Mouse (Mus musculus) kidney, postnatal 0 days (tissue): ENCODE results near the gene Sik1. TPM values are rescaled to one million over a fixed set of nuclear protein-coding genes. Genes with fewer than 3 reads are reported as not detected.

Source experiments
- ATAC-seq: fragments of 200-750 bp; cut with Nextera tagmentation; replicated peaks from 2 replicates; pipeline ENCODE4 v1.8.0; 2017; ENCODE audit warnings: low read depth, moderate number of reproducible peaks, moderate TSS enrichment, moderate library complexity; ENCODE audit not compliant: low FRiP score
- DNase-seq: peaks from one replicate; pipeline ENCODE4 v3.0.0-alpha.2; 2016; ENCODE audit warnings: low spot score
- H3K27ac ChIP-seq: fragments of 300-500 bp; sonication (generic); 2 replicates; pipeline ENCODE4 v1.5.1; 2014; ENCODE audit warnings: mild to moderate bottlenecking
- H3K27me3 ChIP-seq: fragments of 300-500 bp; sonication (generic); 2 replicates; pipeline ENCODE4 v1.6.1; 2014; ENCODE audit warnings: low read length, mixed read lengths; ENCODE audit not compliant: insufficient read depth
- H3K36me3 ChIP-seq: fragments of 300-500 bp; sonication (generic); 2 replicates; pipeline ENCODE4 v1.6.1; 2014; ENCODE audit warnings: low read length, mixed read lengths; ENCODE audit not compliant: insufficient read depth
- H3K4me1 ChIP-seq: fragments of 300-500 bp; sonication (generic); replicated peaks from 2 replicates; pipeline ENCODE4 v1.6.1; 2014; ENCODE audit warnings: antibody characterized with exemption, low read length, mixed read lengths; ENCODE audit not compliant: insufficient read depth
- H3K4me2 ChIP-seq: fragments of 300-500 bp; sonication (generic); 2 replicates; pipeline ENCODE4 v1.6.1; 2014; ENCODE audit warnings: mild to moderate bottlenecking, low read length, moderate library complexity, mixed read lengths
- H3K4me3 ChIP-seq: fragments of 300-500 bp; sonication (generic); replicated peaks from 2 replicates; pipeline ENCODE4 v1.5.1; 2014; ENCODE audit warnings: low read depth, low read length
- H3K9ac ChIP-seq: fragments of 300-500 bp; sonication (generic); 2 replicates; pipeline ENCODE4 v1.6.1; 2014; ENCODE audit warnings: low read depth, low read length
- H3K9me3 ChIP-seq: fragments of 300-500 bp; sonication (generic); replicated peaks from 2 replicates; pipeline ENCODE4 v1.6.1; 2016; ENCODE audit warnings: low read length, inconsistent platforms, mixed read lengths
- CTCF ChIP-seq: IDR thresholded peaks from 2 replicates; pipeline ENCODE4 v1.5.1; 2016; ENCODE audit warnings: antibody characterized with exemption, low read depth, mild to moderate bottlenecking, moderate library complexity
- whole genome bisulfite sequencing: fragments of 180-500 bp; shearing (Covaris S2); extraction: QIAGEN DNeasy Blood & Tissue Kit; methylation state at CpG from one replicate; pipeline ENCODE4 v1.1.7; 2014; 5-methylcytosine and 5-hydroxymethylcytosine counted together
- polyA plus RNA-seq: library from polyadenylated mRNA; unstranded; fragments of >200 nt; fragmentation: Nextera tagmentation; extraction: Ambion mirVana; gene quantifications from 2 replicates; pipeline ENCODE4 v1.2.1, GENCODE M21; 2015

The Sik1 gene
- polyA plus RNA-seq, 1 experiment from 2014 or later = 17.2 TPM

GRCm38 (mm10) chr17:31808082-31808875 is 47.3 kb downstream of the Sik1 start:
- H3K4me2 ChIP-seq = no peak overlapping the region
- no peak for TF ChIP-seq CTCF
- no peak overlapping the region for H3K27ac ChIP-seq
- no peaks in the 10 kb centered on the region for H3K27me3 ChIP-seq
- no peaks in the 10 kb centered on the region for H3K9me3 ChIP-seq
- H3K9ac ChIP-seq = no peak overlapping the region
- H3K4me3 ChIP-seq = no peak overlapping the region
- DNase-seq = peak; percentile 70
- WGBS = 47% methylated on average over 10 of the region's 10 CpGs
- peak; percentile 51 for ATAC-seq
- H3K4me1 ChIP-seq = no peaks in the 10 kb centered on the region
- H3K36me3 ChIP-seq = no peaks in the 10 kb centered on the region

- H3K27me3 ChIP-seq = no peaks in the 10 kb centered on the region
- H3K4me1 ChIP-seq = no peaks in the 10 kb centered on the region
- DNase-seq (no peak), ATAC-seq (no peak)
- WGBS = 52% methylated on average over 3 of the region's 3 CpGs
- H3K27ac ChIP-seq = 0 out of 2 replicates have a peak overlapping the region, but pooled peaks have one; percentile 47
- no peak for TF ChIP-seq CTCF
- H3K4me3 ChIP-seq = no peak overlapping the region
- H3K36me3 ChIP-seq = no peaks in the 10 kb centered on the region
- no peak overlapping the region for H3K4me2 ChIP-seq
- no peaks in the 10 kb centered on the region for H3K9me3 ChIP-seq
- H3K9ac ChIP-seq = no peak overlapping the region
Measured at GRCm38 (mm10) chr17:31806496-31806895, 49.1 kb downstream of the Sik1 start.

- no peaks in the 10 kb centered on the region for H3K36me3 ChIP-seq
- no peaks in the 10 kb centered on the region for H3K4me1 ChIP-seq
- DNase-seq (no peak), ATAC-seq (no peak)
- H3K4me2 ChIP-seq = no peak overlapping the region
- H3K9ac ChIP-seq = no peak overlapping the region
- H3K27ac ChIP-seq = 0 out of 2 replicates have a peak overlapping the region, but pooled peaks have one; percentile 47
- TF ChIP-seq CTCF = no peak
- H3K9me3 ChIP-seq = no peaks in the 10 kb centered on the region
- no peaks in the 10 kb centered on the region for H3K27me3 ChIP-seq
- H3K4me3 ChIP-seq = no peak overlapping the region
- 56% methylated on average over 8 of the region's 8 CpGs for WGBS
Measured at GRCm38 (mm10) chr17:31806025-31806424, 49.6 kb downstream of the Sik1 start.

GRCm38 (mm10) chr17:31805585-31805984 is 50.0 kb downstream of the Sik1 start:
- DNase-seq = no peak
- 74% methylated on average over 4 of the region's 4 CpGs for WGBS
- no peak overlapping the region for H3K27ac ChIP-seq
- no peak for ATAC-seq
- H3K9me3 ChIP-seq = no peaks in the 10 kb centered on the region
- H3K4me1 ChIP-seq = no peaks in the 10 kb centered on the region
- H3K4me2 ChIP-seq = no peak overlapping the region
- no peak overlapping the region for H3K9ac ChIP-seq
- no peak overlapping the region for H3K4me3 ChIP-seq
- no peak for TF ChIP-seq CTCF
- H3K27me3 ChIP-seq = no peaks in the 10 kb centered on the region
- no peaks in the 10 kb centered on the region for H3K36me3 ChIP-seq

- WGBS = 62% methylated on average over 7 of the region's 7 CpGs
- no peak overlapping the region for H3K4me3 ChIP-seq
- no peak overlapping the region for H3K27ac ChIP-seq
- H3K9ac ChIP-seq = no peak overlapping the region
- H3K4me2 ChIP-seq = no peak overlapping the region
- H3K27me3 ChIP-seq = no peaks in the 10 kb centered on the region
- H3K36me3 ChIP-seq = no peaks in the 10 kb centered on the region
- no peak for TF ChIP-seq CTCF
- H3K9me3 ChIP-seq = no peaks in the 10 kb centered on the region
- DNase-seq (no peak), ATAC-seq (no peak)
- H3K4me1 ChIP-seq = no peaks in the 10 kb centered on the region
Measured at GRCm38 (mm10) chr17:31802272-31803017, 53.2 kb downstream of the Sik1 start.

- H3K9me3 ChIP-seq = no peaks in the 10 kb centered on the region
- no peak overlapping the region for H3K4me2 ChIP-seq
- no peaks in the 10 kb centered on the region for H3K36me3 ChIP-seq
- no peak overlapping the region for H3K27ac ChIP-seq
- H3K4me1 ChIP-seq = no peaks in the 10 kb centered on the region
- no peak for ATAC-seq
- no peak overlapping the region for H3K4me3 ChIP-seq
- H3K9ac ChIP-seq = no peak overlapping the region
- DNase-seq = no peak
- no peaks in the 10 kb centered on the region for H3K27me3 ChIP-seq
- 94% methylated on average over 7 of the region's 7 CpGs for whole genome bisulfite sequencing
- no peak for TF ChIP-seq CTCF
Measured at GRCm38 (mm10) chr17:31800852-31801363, 54.7 kb downstream of the Sik1 start.
